Mouse (Mus musculus) gastrocnemius, postnatal 10 days (tissue): ENCODE results near the gene Nup62cl. TPM values are rescaled to one million over a fixed set of nuclear protein-coding genes. Genes with fewer than 3 reads are reported as not detected.
A peak's percentile ranks its signal among the peaks of the same experiment; 100 is the strongest.

Source experiments
- DNase-seq: peaks from one replicate; pipeline ENCODE4 v3.0.0; 2021; ENCODE audit warnings: mixed read lengths
- long read RNA-seq, 2 experiments: library from polyadenylated mRNA; stranded (forward); transcript quantifications; one replicate each; pipeline ENCODE4 v2.0.0; 2021
- total RNA-seq, 2 experiments: library from RNA; stranded (reverse); gene quantifications; 2 replicates each; pipeline ENCODE4 v1.2.3; 2021

The Nup62cl gene
- under 1 TPM; 0.20 to 0.47 TPM for total RNA-seq
- long read RNA-seq, experiment 1, result 0 reads
- long read RNA-seq, experiment 2, result 0 reads

DNA sequence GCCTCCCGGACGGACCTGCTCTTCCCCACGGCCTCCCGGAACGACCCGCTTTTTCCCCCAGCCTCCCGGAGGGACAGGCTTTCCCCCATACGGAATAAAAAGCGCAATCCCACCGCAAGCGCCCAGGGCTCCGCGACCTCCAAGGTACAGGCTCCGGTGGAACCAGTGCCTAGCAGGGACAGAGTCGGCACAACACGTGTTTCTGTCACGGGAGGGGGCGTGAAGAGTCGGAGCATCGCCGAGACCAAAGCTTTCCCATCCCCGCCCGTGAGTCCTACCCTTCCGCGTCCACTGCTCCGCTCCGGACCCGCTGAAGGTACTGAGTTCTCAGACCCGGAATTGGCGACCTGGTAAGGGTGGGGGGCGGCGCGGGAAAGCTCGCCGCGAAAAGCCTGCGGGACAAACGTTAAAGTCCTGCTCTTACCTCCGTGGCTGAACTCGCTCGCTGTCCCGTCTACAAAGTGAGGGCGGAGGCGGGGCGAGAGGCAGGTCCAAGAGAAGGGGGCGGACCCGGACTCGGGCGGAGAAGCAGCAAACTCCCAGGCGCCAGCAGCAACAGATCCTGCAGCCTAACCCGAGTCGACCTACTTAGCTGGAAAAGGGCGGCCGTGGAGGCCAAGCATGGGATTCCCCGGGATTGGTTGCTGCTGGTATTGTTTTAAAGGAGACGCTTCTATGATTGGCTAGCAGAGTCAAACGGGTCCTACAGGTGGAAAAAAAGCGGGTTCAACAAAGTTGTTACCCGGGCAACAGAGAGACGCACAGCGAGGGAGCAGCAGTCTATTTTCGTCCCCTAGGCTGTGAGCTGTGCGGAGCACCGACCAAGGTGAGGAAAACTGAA is at the start of gene Nup62cl, which contains the start of gene Pih1h3b:
Gene Nup62cl, minus strand, starts transcription at position 578 of the 841 bp plus-strand sequence.
Gene Pih1h3b, plus strand, starts transcription at position 745 of the 841 bp plus-strand sequence.
- DNase-seq, result peak; percentile 29

DNA sequence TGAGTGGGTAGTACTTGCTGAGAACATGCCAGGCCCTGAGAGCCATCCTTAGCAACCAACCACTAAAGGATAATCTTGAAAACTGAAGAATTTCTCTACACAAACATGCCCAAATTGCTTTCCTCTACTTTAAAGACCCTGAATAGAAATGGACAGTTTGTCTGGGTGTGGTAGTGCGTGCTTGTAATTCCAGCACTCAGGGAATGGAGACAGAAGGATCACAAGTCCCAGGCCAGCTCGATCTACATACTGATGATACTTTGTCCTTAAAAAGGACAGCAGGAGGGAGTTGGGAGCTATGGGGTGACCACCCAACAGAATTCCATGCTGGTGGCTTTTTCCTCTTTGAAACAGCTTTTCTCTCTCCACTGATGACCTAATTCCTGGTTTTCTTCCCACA is 31.6 kb upstream of the Nup62cl start:
- no peak for DNase-seq

DNA sequence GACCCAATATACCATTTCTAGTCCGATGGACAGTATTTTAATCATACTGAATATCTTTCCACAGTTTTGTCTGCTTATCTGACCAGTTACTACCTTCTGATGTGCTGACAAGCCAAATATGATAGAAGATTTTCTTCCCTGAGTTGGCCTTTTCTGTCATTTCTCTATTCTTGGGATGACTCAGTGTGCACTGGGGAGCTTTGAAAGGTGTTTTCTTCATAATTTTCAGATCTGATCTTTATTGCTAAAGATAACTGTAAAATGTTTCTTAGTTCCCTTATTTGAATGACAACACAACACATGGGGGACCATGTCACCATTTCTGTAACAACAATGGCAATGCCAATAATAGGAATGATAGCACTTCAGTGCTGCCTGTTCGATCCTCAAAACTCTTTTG is 20.0 kb upstream of the Nup62cl start:
- DNase-seq, result no peak

DNA sequence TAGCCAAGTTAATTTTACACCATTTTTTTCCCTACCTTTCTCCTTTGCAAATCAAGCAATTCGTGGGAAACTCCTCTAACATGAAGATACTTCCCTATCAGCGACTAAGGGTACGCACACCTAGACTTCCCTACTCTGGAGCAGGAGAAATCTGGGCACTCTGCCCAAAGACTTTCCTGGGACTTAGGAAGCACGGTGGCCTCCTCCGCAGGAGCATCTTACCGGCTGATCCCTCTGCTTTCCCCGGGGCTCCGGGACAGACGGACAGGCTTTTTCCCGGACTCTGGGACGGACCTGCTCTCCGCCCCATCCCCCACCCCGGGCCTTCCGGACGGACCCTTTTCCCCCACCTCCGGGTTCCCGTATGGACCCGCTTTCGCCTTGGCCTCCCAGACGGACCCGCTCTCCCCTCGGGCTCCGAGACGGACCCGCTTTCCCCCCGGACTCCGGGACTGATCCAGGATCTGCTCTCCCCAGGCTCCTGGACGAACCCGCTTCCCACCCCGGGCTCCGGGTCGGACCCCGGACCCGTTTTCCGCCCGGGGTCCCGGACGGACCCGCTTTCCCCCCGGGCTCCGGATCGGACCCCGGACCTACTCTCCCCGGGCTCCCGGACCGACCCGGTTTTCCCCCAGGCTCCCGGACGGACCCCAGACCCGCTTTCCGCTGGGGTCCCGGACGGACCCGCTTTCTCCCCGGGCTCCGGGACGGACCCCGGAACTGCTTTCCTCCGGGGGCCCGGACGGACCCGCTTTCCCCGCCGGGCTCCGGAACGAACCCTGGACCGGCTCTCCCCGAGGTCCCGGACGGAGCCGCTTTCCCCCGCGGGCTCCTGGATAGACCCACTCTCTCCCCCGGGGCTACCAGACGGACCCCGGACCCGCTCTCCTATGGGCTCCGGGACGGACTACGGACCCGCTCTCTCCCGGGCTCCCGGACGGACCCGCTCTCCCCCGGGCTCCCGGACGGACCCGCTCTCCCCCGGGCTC is 1.3 kb downstream of the Nup62cl start:
- peak; percentile 6 for DNase-seq

DNA sequence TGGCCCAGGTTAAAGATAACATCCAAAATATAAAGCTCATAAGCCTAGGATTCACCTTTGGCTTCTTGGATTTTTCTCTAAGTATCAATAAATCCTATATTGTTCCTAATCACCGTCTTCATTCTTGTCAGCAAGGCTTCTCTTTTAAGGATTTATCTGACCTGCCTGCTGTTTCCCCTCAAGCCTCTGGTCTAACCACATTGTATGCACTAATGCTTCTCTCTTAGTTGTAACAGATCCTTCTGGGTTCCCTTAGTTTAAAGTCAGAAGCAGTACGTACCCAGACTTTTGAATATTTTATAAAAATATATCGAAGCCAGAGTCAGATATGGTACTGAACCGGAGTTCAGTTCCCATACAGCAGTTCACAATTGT is 63.8 kb downstream of the Nup62cl start:
- no peak for DNase-seq

DNA sequence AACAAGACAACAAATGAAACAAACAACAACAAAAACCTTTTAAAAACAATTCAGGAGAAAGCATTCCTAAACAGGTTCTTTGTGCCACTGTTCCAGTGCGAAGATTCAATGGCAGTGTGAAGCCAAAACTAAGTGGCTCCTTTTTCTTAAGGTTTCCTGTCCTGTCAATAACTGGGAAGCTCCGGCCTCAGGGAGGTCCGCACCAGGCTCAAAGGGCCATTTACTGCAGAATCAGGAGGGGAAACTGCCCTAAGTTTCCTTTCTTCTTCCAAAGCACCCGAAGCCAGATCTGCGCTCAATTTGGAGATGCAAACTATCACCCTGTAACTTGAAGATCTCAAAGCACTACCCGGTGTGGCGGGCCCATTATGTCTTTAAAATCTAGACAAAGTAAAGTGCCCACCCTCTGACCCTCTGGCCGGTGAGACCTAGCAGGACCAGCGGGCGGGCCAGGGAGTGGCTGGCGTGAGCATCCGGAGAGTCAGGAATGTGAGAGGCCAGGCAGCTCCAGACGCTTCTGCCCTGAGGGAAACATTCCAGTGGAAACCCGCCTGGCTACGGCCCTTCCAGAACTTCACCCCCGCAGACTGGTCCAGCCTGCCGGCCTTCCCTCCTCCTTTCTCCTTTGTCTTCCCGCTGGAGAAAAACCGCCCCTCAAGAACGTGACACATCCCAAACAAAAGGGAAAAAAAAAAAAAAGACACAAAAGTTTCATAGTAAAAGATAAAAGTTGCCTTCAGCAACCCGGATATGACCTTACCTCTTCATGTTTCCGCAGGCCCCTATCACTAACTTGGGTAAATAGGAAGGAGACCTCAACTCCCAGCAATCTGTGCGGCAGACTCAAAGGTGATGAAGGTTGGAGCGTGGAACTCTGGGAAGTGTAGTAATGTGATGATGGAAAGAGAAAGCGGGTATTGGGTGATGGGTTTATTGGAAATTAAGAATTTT is 64.5 kb downstream of the Nup62cl start, which contains the start of gene Rbm41:
Gene Rbm41, minus strand, starts transcription at position 856 of the 951 bp plus-strand sequence.
- DNase-seq, result peak; percentile 16

DNA sequence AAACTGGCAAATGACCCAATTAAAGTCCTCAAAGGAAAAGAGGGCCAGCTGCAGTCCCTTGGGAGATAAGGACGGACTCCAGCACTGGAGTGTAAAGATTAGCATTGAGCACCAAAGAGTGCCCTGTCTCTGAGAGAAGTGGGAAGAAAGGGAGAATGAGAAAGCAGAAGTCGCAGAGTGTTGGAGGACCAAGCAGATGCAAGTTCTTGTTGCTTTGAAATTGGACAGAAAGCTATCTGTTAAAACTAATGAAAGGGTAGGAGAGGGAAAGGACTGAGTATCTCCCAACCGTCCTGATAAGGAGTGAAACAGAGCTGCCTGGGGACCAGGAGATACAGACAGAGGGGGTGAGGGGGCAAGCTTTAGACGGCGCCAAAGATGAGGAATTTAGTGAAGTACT is 80.4 kb downstream of the Nup62cl start:
- DNase-seq, result no peak

Other genes with a start within 250 kb of the Nup62cl start
- gene Morc4, start 191.0 kb downstream of the Nup62cl start, total RNA-seq, result 10 to 100 TPM; 18.9 to 19.8 TPM
- gene Rbm41, start 64.1 kb downstream of the Nup62cl start, total RNA-seq, result 1 to 10 TPM; 5.3 to 6.1 TPM
- not detected for gene Pih1h3b, start 167 bp upstream of the Nup62cl start, total RNA-seq